Mouse (Mus musculus): ENCODE results near the gene Zbtb44.

- TF ChIP-seq MAFK (IDR thresholded peaks at IDR 0.05; ENCODE audit: insufficient read depth, low read depth, low read length) (no peak), HCFC1 (IDR thresholded peaks at IDR 0.05; ENCODE audit: borderline replicate concordance, insufficient read depth, low read length) (no peak), ZNF384 (IDR thresholded peaks at IDR 0.05; ENCODE audit: low read depth, low read length) (no peak), ZC3H11A (IDR thresholded peaks at IDR 0.05; ENCODE audit: borderline replicate concordance, low read depth, low read length) (no peak), CHD2 (IDR thresholded peaks at IDR 0.05; ENCODE audit: low read depth, low read length) (no peak)
Measured at GRCm38 (mm10) chr9:31050208-31050607, 19.8 kb downstream of the Zbtb44 start.
